Mouse (Mus musculus) hindbrain, embryonic 16.5 days (tissue): ENCODE measurements at regions not wholly inside any gene's neighbourhood (a gene's known extent, or its start where the extent isn't known, plus 50 kb on each side); places are given as distances from the start of the nearest gene placed in this dataset.

Experiments
- ATAC-seq: fragments of 200-750 bp; cut with Nextera tagmentation; 2 replicates; pipeline ENCODE4 v1.8.0; 2017; ENCODE audit warnings: moderate TSS enrichment, moderate library complexity
- H3K27ac ChIP-seq: fragments of 300-500 bp; sonication (generic); 2 replicates; pipeline ENCODE4 v1.5.1; 2014; ENCODE audit warnings: low read depth, mild to moderate bottlenecking, control low read depth, low read length, moderate library complexity
- H3K27me3 ChIP-seq: fragments of 300-500 bp; sonication (generic); replicated peaks from 2 replicates; pipeline ENCODE4 v1.6.1; 2014; ENCODE audit warnings: low read length; ENCODE audit not compliant: control insufficient read depth, insufficient read depth
- H3K36me3 ChIP-seq: fragments of 300-500 bp; sonication (generic); 2 replicates; pipeline ENCODE4 v1.6.1; 2014; ENCODE audit warnings: mild to moderate bottlenecking, low read length, moderate library complexity, mixed read lengths; ENCODE audit not compliant: control insufficient read depth, insufficient read depth
- H3K4me1 ChIP-seq: fragments of 300-500 bp; sonication (generic); 2 replicates; pipeline ENCODE4 v1.6.1; 2014; ENCODE audit warnings: low read depth, low read length; ENCODE audit not compliant: control insufficient read depth, insufficient read depth
- H3K4me2 ChIP-seq: fragments of 300-500 bp; sonication (generic); 2 replicates; pipeline ENCODE4 v1.6.1; 2014; ENCODE audit warnings: mild to moderate bottlenecking, low read length, control low read depth, moderate library complexity
- H3K4me3 ChIP-seq: fragments of 300-500 bp; sonication (generic); 2 replicates; pipeline ENCODE4 v1.5.1; 2014; ENCODE audit warnings: mild to moderate bottlenecking, low read length, control low read depth, moderate library complexity
- H3K9ac ChIP-seq: fragments of 300-500 bp; sonication (generic); 2 replicates; pipeline ENCODE4 v1.6.1; 2014; ENCODE audit warnings: low read depth, mild to moderate bottlenecking, control low read depth, low read length, moderate library complexity
- H3K9me3 ChIP-seq: fragments of 300-500 bp; sonication (generic); 2 replicates; pipeline ENCODE4 v1.6.1; 2014; ENCODE audit warnings: mild to moderate bottlenecking, low read length, moderate library complexity; ENCODE audit not compliant: control insufficient read depth
- WGBS: fragments of 180-500 bp; shearing (Covaris S2); extraction: QIAGEN DNeasy Blood & Tissue Kit; methylation state at CpG from one replicate; pipeline ENCODE4 v1.1.7; 2014; 5-methylcytosine and 5-hydroxymethylcytosine counted together

DNA sequence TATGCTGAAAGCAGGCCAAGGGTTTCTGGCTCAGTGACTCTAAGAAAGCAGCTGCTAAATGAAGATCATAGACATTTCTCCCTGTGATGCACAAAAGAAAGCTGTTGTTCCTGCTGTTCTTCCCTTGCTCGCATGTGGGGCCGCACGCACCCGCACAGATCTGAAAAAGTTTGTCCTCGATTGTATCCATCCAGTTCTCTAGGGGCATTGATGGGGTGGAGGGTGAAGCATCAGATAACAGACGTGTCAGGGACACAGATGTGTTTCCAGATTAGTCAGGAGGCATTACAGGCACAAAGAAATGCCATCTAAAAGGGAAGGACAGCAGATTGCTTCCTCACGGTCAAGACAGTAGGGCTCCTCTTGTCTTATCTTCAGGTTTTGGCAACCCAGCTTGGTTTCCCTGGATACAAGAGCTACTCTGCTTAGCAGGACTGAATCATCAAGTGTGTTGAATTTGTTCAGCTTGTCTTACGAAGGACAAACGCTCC is 2001.3 kb downstream of the Pcdh9 start:
- Histone ChIP-seq H3K27me3 (no peaks in the 10 kb centered on the region), H3K27ac (no peak overlapping the region), H3K36me3 (no peaks in the 10 kb centered on the region), H3K4me2 (peak overlapping the region; percentile 17; the same call in 1 of the 2 replicates), H3K4me1 (no peaks in the 10 kb centered on the region), H3K4me3 (no peak overlapping the region), H3K9me3 (no peaks in the 10 kb centered on the region), H3K9ac (no peak overlapping the region)
- ATAC-seq: peak; percentile 91
- WGBS: 53% methylated on average over 9 of the region's 9 CpGs

DNA sequence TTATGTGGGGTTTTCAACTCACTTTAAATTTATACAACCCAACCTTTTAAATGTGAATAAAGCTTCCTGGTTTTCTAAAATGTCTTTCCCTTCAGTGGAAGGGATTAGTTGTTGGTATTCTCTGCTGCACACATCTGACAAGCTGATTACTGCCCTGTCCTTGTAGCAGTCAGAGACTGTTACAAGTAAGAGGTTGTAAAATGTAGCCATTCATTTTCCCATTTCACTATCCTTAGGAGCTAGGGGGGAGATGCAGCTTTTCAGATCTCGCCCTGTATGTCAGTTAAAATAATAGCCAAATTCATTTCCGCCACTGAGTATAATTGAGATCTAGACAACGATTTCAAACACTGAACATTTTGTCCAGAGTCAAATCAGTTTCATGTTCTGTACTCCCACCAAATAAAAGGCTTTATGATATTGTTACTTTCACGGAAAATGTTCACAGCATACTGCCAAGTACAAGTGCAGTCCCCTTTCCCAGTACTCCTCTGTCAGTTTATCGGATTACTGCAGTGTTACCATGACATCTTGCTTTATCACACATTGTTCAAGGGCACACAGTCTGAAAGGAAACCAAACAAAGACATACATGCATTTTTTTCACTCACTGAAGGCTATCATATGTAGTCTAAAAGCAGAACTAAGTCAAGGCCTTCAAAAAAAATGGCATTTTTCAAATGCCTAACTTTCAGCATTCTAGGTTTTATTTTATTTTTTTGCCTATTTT is 2024.4 kb downstream of the Pcdh9 start:
- H3K9me3 ChIP-seq: no peaks in the 10 kb centered on the region
- peak; percentile 70; the same call in 1 of the 2 replicates for ATAC-seq
- no peaks in the 10 kb centered on the region for H3K4me1 ChIP-seq
- H3K9ac ChIP-seq: no peak overlapping the region
- no peaks in the 10 kb centered on the region for H3K36me3 ChIP-seq
- no peak overlapping the region for H3K4me2 ChIP-seq
- no peaks in the 10 kb centered on the region for H3K27me3 ChIP-seq
- no peak overlapping the region for H3K4me3 ChIP-seq
- 25% methylated on average over 5 of the region's 5 CpGs for whole genome bisulfite sequencing
- no peak overlapping the region for H3K27ac ChIP-seq

DNA sequence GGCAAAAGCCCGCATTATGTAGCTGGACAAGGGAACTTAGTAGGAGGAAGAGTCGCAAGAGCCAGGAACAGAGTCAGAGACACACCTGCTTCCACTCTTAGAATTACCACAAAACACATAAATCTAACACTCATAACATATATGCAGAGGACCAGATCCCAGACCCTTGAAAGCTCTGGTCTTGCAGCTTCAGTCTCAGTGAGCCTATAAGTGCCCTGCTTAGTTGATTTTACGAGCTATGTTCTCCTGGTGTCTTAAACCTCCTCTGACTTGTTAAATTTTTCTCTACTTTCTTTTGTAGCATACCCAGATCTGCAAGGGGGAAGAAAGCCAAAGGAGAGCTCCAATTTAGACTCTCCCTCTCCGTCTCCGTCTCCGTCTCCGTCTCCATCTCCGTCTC is 2038.2 kb downstream of the Pcdh9 start:
- H3K4me2 ChIP-seq: no peak overlapping the region
- no peaks in the 10 kb centered on the region for H3K4me1 ChIP-seq
- no peak overlapping the region for H3K4me3 ChIP-seq
- H3K9me3 ChIP-seq: 0 out of 2 replicates have a peak, but pooled peaks cover 3% of the 10 kb centered on the region
- 94% methylated on average over 8 of the region's 8 CpGs for WGBS
- no peaks in the 10 kb centered on the region for H3K27me3 ChIP-seq
- H3K9ac ChIP-seq: no peak overlapping the region
- H3K36me3 ChIP-seq: no peaks in the 10 kb centered on the region
- no peak for ATAC-seq
- H3K27ac ChIP-seq: no peak overlapping the region
